Mouse (Mus musculus) intestine, embryonic 15.5 days (tissue): Measurements from ENCODE around the gene Hoxc9. TPM values are rescaled to one million over a fixed set of nuclear protein-coding genes. Genes with fewer than 3 reads are reported as not detected.

Source experiments
- ATAC-seq: fragments of 200-750 bp; cut with Nextera tagmentation; 2 replicates; pipeline ENCODE4 v1.8.0; 2017; ENCODE audit warnings: moderate TSS enrichment, moderate library complexity
- H3K27ac ChIP-seq: fragments of 300-500 bp; sonication (generic); 2 replicates; pipeline ENCODE4 v1.5.1; 2015; ENCODE audit warnings: mild to moderate bottlenecking, inconsistent platforms
- H3K27me3 ChIP-seq: fragments of 300-500 bp; sonication (generic); replicated peaks from 2 replicates; pipeline ENCODE4 v1.6.1; 2015; ENCODE audit warnings: inconsistent platforms
- H3K36me3 ChIP-seq: fragments of 300-500 bp; sonication (generic); 2 replicates; pipeline ENCODE4 v1.6.1; 2015; ENCODE audit warnings: inconsistent platforms
- H3K4me1 ChIP-seq: fragments of 300-500 bp; sonication (generic); replicated peaks from 2 replicates; pipeline ENCODE4 v1.6.1; 2015; ENCODE audit warnings: inconsistent platforms
- H3K4me2 ChIP-seq: fragments of 300-500 bp; sonication (generic); replicated peaks from 2 replicates; pipeline ENCODE4 v1.6.1; 2015; ENCODE audit warnings: mild to moderate bottlenecking, inconsistent platforms
- H3K4me3 ChIP-seq: fragments of 300-500 bp; sonication (generic); replicated peaks from 2 replicates; pipeline ENCODE4 v1.5.1; 2015; ENCODE audit warnings: inconsistent platforms
- H3K9ac ChIP-seq: fragments of 300-500 bp; sonication (generic); 2 replicates; pipeline ENCODE4 v1.6.1; 2015; ENCODE audit warnings: inconsistent platforms
- H3K9me3 ChIP-seq: fragments of 300-500 bp; sonication (generic); 2 replicates; pipeline ENCODE4 v1.6.1; 2016; ENCODE audit warnings: inconsistent platforms
- WGBS: fragments of 180-500 bp; shearing (Covaris S2); methylation state at CpG from one replicate; pipeline ENCODE4 v1.1.7; 2015; 5-methylcytosine and 5-hydroxymethylcytosine counted together
- polyA plus RNA-seq: library from polyadenylated mRNA; unstranded; fragments of >200 nt; fragmentation: Nextera tagmentation; extraction: Ambion mirVana; gene quantifications from 2 replicates; pipeline ENCODE4 v1.2.1, GENCODE M21; 2015

Hoxc9 gene
- polyA plus RNA-seq, 1 experiment from 2014 or later, result 1.4 TPM

DNA sequence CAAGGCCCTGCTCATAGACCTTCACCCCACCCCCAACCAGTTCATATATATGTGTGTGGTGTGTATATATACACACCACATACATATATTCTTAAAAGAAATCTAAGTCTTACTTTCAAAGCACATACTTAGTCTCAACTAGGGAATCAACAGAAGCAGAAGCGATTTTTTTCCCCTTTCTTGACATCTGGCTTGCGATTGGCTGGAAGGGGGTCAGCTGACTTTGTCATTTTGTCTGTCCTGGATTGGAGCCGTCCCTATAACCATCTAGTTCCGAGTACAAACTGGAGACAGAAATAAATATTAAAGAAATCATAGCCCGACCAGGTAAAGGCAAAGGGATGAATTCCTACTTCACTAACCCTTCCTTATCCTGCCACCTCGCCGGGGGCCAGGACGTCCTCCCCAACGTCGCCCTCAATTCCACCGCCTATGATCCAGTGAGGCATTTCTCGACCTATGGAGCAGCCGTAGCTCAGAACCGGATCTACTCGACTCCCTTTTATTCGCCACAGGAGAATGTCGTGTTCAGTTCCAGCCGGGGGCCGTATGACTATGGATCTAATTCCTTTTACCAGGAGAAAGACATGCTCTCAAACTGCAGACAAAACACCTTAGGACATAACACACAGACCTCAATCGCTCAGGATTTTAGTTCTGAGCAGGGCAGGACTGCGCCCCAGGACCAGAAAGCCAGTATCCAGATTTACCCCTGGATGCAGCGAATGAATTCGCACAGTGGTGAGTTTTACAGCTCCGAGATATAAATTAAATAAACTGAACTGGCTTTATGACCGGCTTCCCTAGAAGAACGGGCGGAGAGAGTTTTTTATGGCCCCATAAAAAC lies 33.2 kb downstream of the Hoxc9 start:
- peaks cover 88% of the 10 kb centered on the region for H3K27me3 ChIP-seq
- peak overlapping the region; percentile 61 for H3K4me2 ChIP-seq
- peak overlapping the region; percentile 82 for H3K27ac ChIP-seq
- no peak for ATAC-seq
- H3K4me1 ChIP-seq, result peaks cover 28% of the 10 kb centered on the region
- H3K4me3 ChIP-seq, result peak overlapping the region; percentile 37
- no peaks in the 10 kb centered on the region for H3K9me3 ChIP-seq
- H3K9ac ChIP-seq, result peak overlapping the region; percentile 52
- WGBS, result 1% methylated on average over 27 of the region's 27 CpGs
- no peaks in the 10 kb centered on the region for H3K36me3 ChIP-seq

DNA sequence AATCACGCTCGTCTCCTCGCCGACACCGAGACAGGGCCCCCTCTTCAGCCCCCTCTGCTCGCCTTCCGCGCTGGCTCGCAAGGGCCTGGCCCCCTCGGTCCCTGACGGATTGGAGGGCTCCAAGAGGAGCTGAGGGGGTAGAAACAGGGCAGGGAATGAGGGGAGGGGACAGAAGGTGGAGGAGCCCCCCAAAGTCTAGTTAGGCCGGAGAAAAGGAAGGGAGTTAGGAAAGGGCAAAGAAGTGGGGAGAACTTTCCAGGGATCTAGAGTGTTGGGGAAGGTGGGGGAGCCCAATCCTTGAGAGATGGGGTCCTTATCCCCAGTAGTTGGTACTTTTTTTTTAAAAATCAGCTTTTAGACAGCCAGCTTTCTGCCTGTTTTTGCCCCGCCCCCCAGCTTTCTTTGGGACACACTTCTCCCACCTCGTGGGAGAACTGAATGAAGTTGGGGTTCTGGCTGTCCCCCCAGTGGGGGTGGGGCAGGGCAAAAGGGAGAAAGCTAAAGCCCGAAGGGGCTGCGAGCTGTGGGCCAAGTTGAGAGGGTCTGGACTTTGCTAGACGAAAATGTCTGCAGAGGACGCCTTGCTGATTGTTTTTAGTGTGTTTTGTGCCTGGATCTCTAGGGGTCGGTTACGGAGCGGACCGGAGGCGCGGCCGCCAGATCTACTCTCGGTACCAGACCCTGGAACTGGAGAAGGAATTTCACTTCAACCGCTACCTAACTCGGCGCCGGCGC lies 34.0 kb downstream of the Hoxc9 start:
- Histone ChIP-seq H3K27ac (peak overlapping the region; percentile 82), H3K36me3 (no peaks in the 10 kb centered on the region), H3K9ac (peak overlapping the region; percentile 52), H3K27me3 (peaks cover 87% of the 10 kb centered on the region), H3K4me1 (peaks cover 28% of the 10 kb centered on the region), H3K9me3 (no peaks in the 10 kb centered on the region), H3K4me2 (peak overlapping the region; percentile 61), H3K4me3 (peak overlapping the region; percentile 37)
- ATAC-seq, result no peak
- 4% methylated on average over 31 of the region's 31 CpGs for WGBS

DNA sequence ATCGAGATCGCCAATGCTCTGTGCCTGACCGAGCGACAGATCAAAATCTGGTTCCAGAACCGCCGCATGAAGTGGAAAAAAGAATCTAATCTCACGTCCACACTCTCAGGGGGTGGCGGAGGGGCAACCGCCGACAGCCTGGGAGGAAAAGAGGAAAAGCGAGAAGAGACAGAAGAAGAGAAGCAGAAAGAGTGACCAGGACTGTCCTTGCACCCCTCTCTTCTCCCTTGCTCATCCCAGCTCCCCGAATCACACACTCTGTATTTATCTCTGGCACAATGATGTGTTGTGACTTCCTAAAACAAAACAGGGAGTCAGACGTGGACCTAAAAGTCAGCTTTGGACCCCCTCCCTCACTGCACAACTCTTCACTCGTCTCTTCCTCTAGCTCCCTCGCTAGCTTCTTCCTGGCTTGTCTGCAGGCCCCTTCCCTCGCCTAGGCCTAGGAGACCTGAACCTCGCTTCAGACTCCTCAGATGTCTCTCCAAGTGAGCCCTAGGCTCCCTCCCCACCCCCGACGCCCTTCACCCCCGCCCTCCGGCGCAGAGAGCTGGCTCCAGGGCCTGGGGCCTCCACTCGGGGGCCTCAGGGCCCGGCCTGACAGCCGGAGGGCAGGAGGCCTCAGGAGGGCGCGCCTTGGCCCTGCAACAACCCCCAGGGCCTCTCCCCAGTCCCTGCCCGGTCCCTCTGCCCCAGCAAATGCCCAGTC lies 34.8 kb downstream of the Hoxc9 start:
- 9% methylated on average over 28 of the region's 28 CpGs for WGBS
- peaks cover 87% of the 10 kb centered on the region for H3K27me3 ChIP-seq
- no peaks in the 10 kb centered on the region for H3K36me3 ChIP-seq
- peak overlapping the region; percentile 61 for H3K4me2 ChIP-seq
- peak overlapping the region; percentile 52 for H3K9ac ChIP-seq
- no peak for ATAC-seq
- H3K4me3 ChIP-seq, result peak overlapping the region; percentile 37
- peak overlapping the region; percentile 82 for H3K27ac ChIP-seq
- peaks cover 28% of the 10 kb centered on the region for H3K4me1 ChIP-seq
- H3K9me3 ChIP-seq, result no peaks in the 10 kb centered on the region

GRCm38 (mm10) chr15:103011928-103012486 lies 35.8 kb downstream of the Hoxc9 start:
- Histone ChIP-seq H3K27me3 (peaks cover 88% of the 10 kb centered on the region), H3K9me3 (no peaks in the 10 kb centered on the region), H3K4me2 (peak overlapping the region; percentile 51), H3K36me3 (no peaks in the 10 kb centered on the region), H3K27ac (peak overlapping the region; percentile 51), H3K4me1 (peaks cover 29% of the 10 kb centered on the region), H3K9ac (peak overlapping the region; percentile 48), H3K4me3 (peak overlapping the region; percentile 28)
- no peak for ATAC-seq
- WGBS, result 16% methylated on average over 26 of the region's 26 CpGs

- H3K9me3 ChIP-seq, result no peaks in the 10 kb centered on the region
- H3K4me1 ChIP-seq, result peaks cover 26% of the 10 kb centered on the region
- 7% methylated on average over 17 of the region's 17 CpGs for WGBS
- peak overlapping the region; percentile 32 for H3K4me3 ChIP-seq
- H3K27me3 ChIP-seq, result peaks cover 88% of the 10 kb centered on the region
- H3K36me3 ChIP-seq, result no peaks in the 10 kb centered on the region
- 0 out of 2 replicates have a peak overlapping the region, but pooled peaks have one; percentile 56 for H3K9ac ChIP-seq
- peak overlapping the region; percentile 72 for H3K4me2 ChIP-seq
- peak overlapping the region; percentile 95; the same call in 1 of the 2 replicates for H3K27ac ChIP-seq
- ATAC-seq, result peak; percentile 42
Observed at GRCm38 (mm10) chr15:103013238-103013984, 37.2 kb downstream of the Hoxc9 start.

GRCm38 (mm10) chr15:103014166-103015008 lies 38.1 kb downstream of the Hoxc9 start:
- peak overlapping the region; percentile 56 for H3K9ac ChIP-seq
- peak overlapping the region; percentile 95 for H3K27ac ChIP-seq
- peak overlapping the region; percentile 72 for H3K4me2 ChIP-seq
- peak overlapping the region; percentile 32 for H3K4me3 ChIP-seq
- H3K9me3 ChIP-seq, result no peaks in the 10 kb centered on the region
- H3K4me1 ChIP-seq, result peaks cover 28% of the 10 kb centered on the region
- WGBS, result 2% methylated on average over 57 of the region's 57 CpGs
- H3K27me3 ChIP-seq, result peaks cover 88% of the 10 kb centered on the region
- ATAC-seq, result peak; percentile 61
- H3K36me3 ChIP-seq, result no peaks in the 10 kb centered on the region

DNA sequence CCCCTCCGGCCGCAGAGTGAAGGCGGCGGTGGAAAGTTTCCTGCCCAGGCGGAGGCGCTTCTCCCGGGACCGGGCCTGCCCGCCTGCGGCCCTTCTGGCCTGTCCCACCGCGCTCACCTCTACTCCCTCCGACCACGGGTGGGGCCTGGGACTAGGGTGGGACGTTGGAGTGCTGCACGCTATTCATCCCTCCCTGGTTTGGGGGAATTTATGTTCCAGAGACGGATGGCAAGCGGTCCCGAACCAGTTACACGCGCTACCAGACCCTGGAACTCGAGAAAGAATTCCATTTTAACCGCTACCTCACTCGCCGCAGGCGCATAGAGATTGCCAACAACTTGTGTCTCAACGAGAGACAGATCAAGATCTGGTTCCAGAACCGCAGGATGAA lies 38.8 kb downstream of the Hoxc9 start:
- WGBS, result 3% methylated on average over 23 of the region's 28 CpGs
- peak overlapping the region; percentile 56 for H3K9ac ChIP-seq
- peaks cover 26% of the 10 kb centered on the region for H3K4me1 ChIP-seq
- no peaks in the 10 kb centered on the region for H3K9me3 ChIP-seq
- peak overlapping the region; percentile 95 for H3K27ac ChIP-seq
- ATAC-seq, result 0 out of 2 replicates have a peak, but pooled peaks have one; percentile 9
- peaks cover 88% of the 10 kb centered on the region for H3K27me3 ChIP-seq
- H3K4me2 ChIP-seq, result peak overlapping the region; percentile 72
- H3K36me3 ChIP-seq, result no peaks in the 10 kb centered on the region
- peak overlapping the region; percentile 32 for H3K4me3 ChIP-seq

- Histone ChIP-seq H3K4me1 (peaks cover 24% of the 10 kb centered on the region), H3K36me3 (no peaks in the 10 kb centered on the region), H3K4me3 (peak overlapping the region; percentile 32), H3K4me2 (peak overlapping the region; percentile 72), H3K27me3 (peaks cover 88% of the 10 kb centered on the region), H3K9me3 (no peaks in the 10 kb centered on the region), H3K27ac (0 out of 2 replicates have a peak overlapping the region, but pooled peaks have one; percentile 95), H3K9ac (peak overlapping the region; percentile 56)
- ATAC-seq, result no peak
- WGBS, result 15% methylated on average over 19 of the region's 19 CpGs
Observed at GRCm38 (mm10) chr15:103015406-103016166, 39.3 kb downstream of the Hoxc9 start.

- no peak within 1 kb of the TSS for H3K4me3 ChIP-seq
- H3K36me3 ChIP-seq, result no peaks in the 10 kb centered on the region
- H3K27me3 ChIP-seq, result peaks cover 88% of the 10 kb centered on the region
- 24% methylated on average over 9 of the region's 9 CpGs for WGBS
- H3K4me2 ChIP-seq, result peak within 1 kb of the TSS; percentile 28
- ATAC-seq, result no peak
- no peaks in the 10 kb centered on the region for H3K9me3 ChIP-seq
- no peak within 1 kb of the TSS; the same call in 1 of the 2 replicates for H3K9ac ChIP-seq
- peak within 1 kb of the TSS; percentile 33; the same call in 1 of the 2 replicates for H3K27ac ChIP-seq
- H3K4me1 ChIP-seq, result peaks cover 12% of the 10 kb centered on the region; the same call in 1 of the 2 replicates
Observed at GRCm38 (mm10) chr15:103018636-103019035, 42.4 kb downstream of the Hoxc9 start, which contains the start of gene Hoxc4. TSS of gene Hoxc4 (plus strand) at chr15:103018934.

DNA sequence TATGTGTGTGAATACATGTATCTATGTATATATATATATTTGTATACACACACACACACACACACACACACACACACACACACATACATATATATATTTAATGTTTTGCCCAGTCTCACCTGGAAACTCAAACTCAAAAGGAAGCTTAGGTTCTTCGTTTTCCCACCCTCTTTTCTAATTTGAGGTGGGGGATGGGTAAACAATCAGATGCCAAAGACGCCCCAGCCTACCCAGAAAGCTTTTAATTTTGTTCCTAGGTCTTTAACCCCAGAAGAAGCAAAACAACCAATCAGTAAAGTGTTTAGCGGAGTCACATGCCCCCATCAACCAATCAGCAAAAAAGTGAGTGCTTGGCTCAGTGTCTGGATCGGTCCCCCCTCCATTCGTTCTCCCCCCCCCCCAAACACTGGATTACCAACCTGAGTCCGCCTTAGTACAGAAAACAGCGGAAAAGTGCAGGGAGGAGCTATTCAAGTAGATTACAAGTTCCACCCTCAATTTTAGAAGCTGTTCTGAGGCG lies 44.7 kb downstream of the Hoxc9 start:
- WGBS, result 15% methylated on average over 8 of the region's 8 CpGs
- no peak for ATAC-seq
- Histone ChIP-seq H3K27me3 (peaks cover 84% of the 10 kb centered on the region), H3K36me3 (no peaks in the 10 kb centered on the region), H3K4me1 (peaks cover 6% of the 10 kb centered on the region; the same call in 1 of the 2 replicates), H3K4me3 (no peak overlapping the region), H3K27ac (no peak overlapping the region), H3K4me2 (peak overlapping the region; percentile 17), H3K9me3 (no peaks in the 10 kb centered on the region), H3K9ac (no peak overlapping the region)
